Mouse (Mus musculus): ENCODE data around the gene L3mbtl3.

L3mbtl3 gene

DNA sequence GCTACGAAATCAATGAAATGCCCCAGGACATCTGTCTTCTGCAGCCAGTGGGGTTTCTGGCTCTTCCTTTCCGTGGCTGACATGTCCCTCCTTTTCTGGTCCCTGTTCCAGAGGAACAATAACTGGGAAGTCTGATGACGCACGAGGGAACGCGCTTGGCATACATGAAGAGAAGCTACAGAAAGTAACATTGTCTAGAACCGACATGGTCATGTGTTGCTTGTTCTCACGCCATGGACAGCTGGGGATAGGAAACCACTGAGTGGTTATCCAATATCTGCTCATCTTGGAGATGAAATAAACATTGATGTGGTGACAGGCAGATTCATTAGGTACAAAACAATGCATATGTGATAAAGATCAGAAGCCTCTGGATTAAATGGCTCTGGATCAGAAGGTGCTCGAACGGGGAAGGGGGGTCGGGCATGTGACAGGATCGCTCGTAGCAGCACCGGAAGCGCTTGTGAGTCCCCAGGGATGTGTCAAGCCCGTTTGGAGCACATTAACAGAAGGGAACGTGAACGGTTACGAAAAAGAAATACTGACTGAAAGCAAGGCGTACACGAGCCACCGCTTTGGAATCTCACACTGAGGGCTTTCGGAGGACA, 37.8 kb downstream of the L3mbtl3 start:
- no peak for DNase-seq (ENCODE audit: low spot score in 2 of 2)

- DNase-seq (ENCODE audit: low spot score in 2 of 2) = no peak
Observed at GRCm38 (mm10) chr10:26333966-26334365, 41.8 kb downstream of the L3mbtl3 start.

- no peak for DNase-seq (ENCODE audit: low spot score in 2 of 2)
Observed at GRCm38 (mm10) chr10:26332781-26333180, 43.0 kb downstream of the L3mbtl3 start.

DNA sequence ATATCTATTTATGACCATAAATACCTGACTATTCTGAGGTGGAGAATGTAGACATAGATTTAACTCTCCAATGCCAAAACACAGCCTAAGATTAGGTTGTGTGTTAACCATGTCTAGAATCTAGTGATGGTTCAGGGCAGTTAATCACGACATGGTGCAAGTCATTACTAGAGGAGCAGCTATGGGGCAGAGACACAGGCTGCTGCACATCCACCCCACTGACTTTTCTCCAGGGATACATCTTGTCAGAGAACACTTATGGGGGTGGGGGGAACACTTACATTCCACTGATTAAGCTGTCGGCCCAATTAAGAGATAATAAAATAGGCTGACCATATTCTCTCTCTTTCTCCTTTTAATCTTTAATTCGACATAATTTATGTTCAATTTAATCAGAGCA, 46.9 kb downstream of the L3mbtl3 start:
- no peak for DNase-seq (ENCODE audit: low spot score in 2 of 2)

DNA sequence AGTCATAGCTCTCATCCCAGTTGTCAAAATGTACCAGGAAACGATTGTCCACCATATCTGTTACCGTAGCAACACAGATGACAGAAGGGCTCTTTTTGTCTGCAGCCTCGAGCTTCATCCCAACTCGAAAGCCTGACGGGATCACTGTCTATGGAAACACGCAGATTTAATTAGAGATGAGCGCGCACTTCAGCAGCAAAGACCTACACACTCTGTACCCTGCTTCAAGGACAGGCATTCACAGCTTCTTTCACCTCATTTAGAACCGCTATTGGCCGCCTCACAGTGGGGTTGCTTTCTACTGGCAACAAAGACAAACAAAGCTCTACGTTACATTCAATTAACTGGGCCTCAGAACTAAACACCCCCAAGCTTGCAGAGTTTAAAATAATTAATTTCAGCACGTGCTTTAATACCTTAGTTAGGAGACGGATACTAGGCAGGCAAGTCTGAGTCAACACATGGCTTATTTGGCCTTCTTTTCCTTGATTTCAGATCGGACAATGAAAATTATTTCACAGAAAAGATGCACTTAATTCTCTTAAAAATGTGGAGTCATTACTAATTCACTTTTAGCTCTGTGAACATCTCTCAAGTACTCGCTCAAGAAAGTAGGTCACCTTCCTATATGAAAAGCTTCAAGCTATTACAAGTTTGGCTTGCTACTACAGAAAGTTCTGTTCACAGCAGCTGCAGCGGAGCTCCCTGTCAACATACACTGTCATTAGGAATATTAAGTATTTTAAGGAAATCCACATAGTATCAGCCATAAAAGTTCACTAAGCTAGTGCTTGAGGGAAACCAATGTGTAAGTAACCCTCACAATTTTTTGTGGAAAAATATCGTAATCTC, 47.9 kb downstream of the L3mbtl3 start:
- DNase-seq (ENCODE audit: low spot score in 2 of 2) = no peak

DNA sequence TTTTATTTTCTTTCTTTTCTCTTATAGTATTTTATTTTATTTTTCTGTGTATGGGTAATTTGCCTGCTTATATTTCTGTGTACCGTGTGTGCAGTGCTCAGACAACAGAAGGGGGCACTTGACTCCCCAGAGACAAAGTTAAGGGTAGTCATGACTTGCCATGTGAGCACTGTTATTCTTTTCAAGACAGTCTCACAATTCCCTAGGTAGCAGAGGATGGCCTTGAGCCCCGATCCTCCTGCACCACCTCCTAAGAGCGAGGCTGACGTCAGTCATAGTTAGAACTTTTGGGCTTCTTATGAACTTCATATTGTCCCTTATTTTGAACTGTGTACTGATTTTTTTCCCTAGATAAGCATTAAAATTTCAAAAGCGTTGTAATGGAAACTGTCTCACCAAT, 48.5 kb downstream of the L3mbtl3 start:
- DNase-seq (ENCODE audit: low spot score in 2 of 2) = no peak

GRCm38 (mm10) chr10:26325320-26325719, 50.5 kb downstream of the L3mbtl3 start:
- peak; percentile 53 to 59 for DNase-seq (ENCODE audit: low spot score in 2 of 2)

DNA sequence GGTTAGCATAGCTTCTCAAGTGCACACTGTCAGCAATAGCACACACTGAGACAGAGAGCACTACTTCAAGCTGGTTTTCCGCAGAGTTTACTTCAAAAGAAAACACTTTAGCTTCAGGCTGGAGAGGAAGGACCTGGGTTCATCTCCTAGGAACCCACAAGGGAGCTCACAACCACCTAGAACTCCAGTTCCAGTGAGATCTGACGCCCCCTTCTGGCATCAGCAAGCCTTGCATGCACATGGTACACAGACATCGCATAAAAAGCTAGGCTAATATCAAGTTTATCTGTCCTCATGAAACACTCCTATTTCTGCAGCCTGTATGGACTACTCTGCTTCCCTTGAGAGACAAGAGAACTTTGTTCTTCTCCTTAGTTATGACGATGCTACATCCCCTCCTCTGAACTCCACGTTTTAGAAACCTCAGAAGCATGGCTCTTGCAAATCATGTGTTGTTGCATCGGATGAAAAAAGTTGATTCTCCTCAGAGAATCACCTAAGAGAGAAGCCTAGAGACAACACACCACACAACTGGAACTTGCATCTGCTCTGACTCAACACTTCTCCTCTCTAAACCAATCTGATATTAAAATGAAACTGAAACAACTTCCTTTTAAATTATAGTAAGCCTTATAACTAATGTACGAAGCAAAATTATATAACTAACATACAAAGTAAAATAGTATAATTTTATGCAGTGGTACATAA, 53.3 kb downstream of the L3mbtl3 start:
- DNase-seq (ENCODE audit: low spot score in 2 of 2) = peak; percentile 31 to 51

DNA sequence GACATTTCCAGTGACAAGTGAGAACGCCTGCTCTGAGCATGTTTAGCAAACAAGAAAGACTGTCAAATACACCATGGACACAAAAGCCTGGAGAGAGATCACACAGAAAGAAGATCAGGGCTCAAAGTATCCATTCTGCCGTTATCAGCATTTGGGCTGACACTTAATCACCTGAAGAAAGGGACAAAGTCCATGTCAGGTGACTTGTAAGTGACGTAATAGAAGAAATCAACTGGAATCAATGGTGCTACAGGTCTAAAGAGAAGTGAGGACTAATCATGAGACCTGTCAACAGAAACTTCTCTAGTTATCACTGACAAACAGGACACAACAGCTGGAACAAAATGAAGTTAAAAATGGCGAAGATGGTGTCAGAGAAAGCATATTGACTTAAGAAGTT, 55.1 kb downstream of the L3mbtl3 start:
- DNase-seq (ENCODE audit: low spot score in 2 of 2) = no peak

GRCm38 (mm10) chr10:26314327-26314726, 61.4 kb downstream of the L3mbtl3 start:
- DNase-seq (ENCODE audit: low spot score in 2 of 2) = no peak

- no peak for DNase-seq (ENCODE audit: low spot score in 2 of 2)
Observed at GRCm38 (mm10) chr10:26303485-26303884, 72.3 kb downstream of the L3mbtl3 start.

DNA sequence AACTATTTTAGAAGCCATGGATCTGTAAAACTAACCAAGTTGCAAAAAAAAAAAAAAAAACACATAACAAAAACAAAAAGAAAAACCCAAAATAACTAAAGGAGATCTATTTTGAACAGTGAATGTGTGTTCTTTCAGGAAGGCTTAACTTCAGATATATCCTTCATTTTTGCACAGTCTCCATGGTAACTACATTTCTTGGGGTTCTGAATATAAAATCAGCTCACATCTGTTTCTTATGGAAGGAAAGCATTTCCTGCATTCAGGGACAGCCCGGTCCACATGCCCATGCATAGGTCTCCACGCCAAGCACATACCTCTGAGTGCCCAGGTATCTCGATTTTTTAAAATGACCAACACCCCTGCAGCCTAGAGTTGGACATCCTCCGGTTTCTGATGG, 73.4 kb downstream of the L3mbtl3 start:
- no peak for DNase-seq (ENCODE audit: low spot score in 2 of 2)

DNA sequence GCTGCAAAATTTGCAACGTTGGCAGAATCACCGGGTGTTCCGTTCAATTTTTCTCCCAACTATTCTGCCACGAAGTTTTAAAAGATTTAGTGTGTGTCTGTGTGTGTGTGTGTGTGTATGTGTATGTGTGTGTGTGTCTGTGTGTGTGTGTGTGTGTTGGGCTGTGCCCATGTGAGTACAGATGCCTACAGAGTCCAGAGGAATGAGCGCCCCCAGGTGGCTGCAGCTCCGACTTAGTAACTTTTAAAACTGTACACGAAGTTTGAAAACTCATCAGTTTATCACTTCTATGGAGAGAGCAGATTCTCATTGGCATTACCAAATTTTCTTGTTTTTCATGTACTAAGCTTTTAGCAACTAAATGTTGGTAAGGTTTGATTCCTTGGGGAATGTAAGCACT, 78.1 kb downstream of the L3mbtl3 start:
- no peak for DNase-seq (ENCODE audit: low spot score in 2 of 2)

- no peak for DNase-seq (ENCODE audit: low spot score in 2 of 2)
Observed at GRCm38 (mm10) chr10:26297200-26297599, 78.6 kb downstream of the L3mbtl3 start.

- no peak for DNase-seq (ENCODE audit: low spot score in 2 of 2)
Observed at GRCm38 (mm10) chr10:26287136-26287535, 88.6 kb downstream of the L3mbtl3 start.

DNA sequence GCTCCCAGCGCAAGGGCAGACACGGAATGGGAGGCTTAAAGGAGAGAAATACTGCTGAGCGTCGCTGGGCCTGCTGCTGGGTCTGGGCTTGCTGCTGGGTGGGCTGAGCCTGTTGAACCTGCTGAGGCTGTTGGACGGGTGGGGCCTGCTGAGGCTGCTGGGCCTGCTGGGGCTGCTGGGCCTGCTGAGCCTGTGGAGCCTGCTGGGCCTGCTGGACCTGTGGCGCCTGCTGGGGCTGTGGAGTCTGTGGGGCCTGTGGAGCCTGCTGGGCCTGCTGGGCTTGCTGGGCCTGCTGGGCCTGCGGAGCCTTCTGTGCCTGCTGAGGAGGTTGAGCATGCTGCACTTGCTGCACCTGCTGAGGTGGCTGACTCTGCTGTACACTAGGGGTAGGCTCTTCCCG, 95.8 kb downstream of the L3mbtl3 start:
- no peak for DNase-seq (ENCODE audit: low spot score in 2 of 2)

DNA sequence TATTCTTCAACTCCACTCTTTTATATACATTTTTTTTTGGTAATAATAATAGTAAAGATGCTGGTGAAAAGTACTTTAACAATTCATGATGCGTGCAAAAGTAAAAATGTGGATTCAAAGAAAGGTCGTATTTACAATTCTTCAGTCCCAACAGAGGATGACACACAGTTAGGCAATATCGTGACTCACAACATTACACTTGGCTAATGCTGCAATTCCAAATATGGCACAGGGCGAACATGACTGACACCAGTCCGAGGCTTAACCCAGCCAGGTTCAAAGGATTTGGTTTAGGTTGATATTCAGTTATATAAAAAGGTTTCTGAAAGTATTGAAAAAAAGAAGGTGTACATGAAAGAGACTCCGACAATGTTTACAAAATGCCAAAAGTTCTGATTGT, 100.4 kb downstream of the L3mbtl3 start:
- DNase-seq (ENCODE audit: low spot score in 2 of 2) = no peak

DNA sequence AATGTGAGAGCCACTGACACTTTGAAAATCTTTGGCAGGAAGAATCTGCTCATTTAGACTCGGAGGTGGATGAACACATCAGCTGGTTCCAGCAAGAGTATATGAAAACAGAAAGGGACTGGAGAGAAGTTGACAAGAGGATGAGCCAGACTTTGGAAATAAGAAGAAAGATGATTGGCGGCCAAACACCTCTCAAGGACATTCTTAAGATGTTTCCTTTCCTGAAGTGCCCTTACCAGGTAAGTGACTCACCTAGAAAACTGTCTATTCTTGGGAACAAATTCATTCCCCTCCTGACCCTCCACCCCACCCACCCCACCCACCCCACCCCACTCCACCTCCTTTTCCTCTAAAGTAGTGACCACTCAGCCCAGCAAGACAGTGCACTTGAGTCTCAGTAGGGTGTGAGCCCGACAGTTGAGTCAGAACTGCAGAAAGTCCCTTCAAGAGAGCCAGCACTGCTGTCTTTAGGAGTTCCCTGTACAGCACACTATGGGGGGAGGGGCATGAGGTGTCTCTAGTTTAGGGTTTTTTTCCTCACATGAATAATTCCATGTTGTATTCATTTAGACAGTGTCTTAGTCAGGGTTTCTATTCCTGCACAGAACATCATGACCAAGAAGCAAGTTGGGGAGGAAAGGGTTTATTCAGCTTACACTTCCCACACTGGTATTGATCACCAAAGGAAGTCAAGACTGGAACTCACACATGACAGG, 111.9 kb downstream of the L3mbtl3 start:
- no peak for DNase-seq (ENCODE audit: low spot score in 2 of 2)

GRCm38 (mm10) chr10:26259908-26260307, 115.9 kb downstream of the L3mbtl3 start:
- DNase-seq (ENCODE audit: low spot score in 2 of 2) = no peak

DNA sequence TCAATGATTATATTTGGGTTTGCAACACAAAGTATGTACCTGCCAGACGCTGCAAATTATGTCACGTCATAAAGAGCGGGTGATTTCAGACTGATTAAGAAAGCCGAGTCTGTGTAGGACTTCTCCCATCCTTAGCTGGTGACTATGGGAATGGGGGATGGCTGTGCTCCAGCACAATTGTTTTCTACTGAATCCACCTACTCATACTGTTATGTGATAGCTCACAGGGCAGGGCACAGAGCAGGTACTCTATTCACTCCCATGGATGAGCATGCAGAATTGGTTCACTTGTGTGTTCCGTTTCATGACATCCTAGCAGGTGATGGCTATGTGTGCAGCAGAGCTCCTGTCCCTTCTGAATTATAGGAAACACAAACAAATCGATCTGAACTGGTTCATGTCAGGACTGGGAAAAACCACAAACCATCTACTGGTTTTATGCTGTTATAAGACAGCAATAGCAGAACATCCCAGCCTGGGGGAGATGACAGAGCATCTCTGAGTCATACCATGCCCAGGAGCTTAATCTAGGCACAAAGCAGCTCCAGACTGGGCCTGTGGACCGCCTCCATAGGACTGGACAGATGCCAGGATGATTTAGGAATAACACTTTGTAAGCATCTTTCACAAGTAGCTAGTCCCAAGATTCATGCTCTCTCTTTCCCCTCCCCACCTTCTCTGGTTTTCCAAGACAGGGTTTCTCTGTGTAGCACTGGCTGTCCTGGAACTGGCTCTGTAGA, 126.2 kb downstream of the L3mbtl3 start:
- no peak for DNase-seq (ENCODE audit: low spot score in 2 of 2)

DNA sequence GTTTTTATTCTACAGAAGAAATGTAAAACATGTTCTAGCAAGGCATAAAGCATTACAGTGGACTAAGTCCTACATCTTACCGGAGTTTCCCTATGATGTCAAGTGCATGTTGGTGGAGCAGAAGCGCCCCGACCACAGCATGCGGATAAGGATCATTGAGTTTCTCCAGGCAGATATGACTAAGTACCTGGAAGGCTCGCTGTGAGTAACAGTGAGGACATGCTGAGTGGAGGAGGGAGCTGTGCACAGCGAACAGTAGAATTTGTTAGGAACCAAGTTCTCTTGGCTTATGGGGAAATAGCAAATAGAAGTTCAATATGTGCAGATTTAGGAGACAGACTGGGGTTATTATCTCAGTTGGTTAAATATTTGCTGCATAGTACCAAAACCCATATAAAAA, 131.3 kb downstream of the L3mbtl3 start:
- DNase-seq (ENCODE audit: low spot score in 2 of 2) = no peak
